Mouse (Mus musculus) retina, embryonic 14.5 days (tissue): ENCODE measurements around the gene Mybl2.

Experiments used
- DNase-seq: peaks from one replicate; pipeline ENCODE4 v3.0.0-alpha.2; 2015; ENCODE audit warnings: low spot score

Mybl2 gene

DNA sequence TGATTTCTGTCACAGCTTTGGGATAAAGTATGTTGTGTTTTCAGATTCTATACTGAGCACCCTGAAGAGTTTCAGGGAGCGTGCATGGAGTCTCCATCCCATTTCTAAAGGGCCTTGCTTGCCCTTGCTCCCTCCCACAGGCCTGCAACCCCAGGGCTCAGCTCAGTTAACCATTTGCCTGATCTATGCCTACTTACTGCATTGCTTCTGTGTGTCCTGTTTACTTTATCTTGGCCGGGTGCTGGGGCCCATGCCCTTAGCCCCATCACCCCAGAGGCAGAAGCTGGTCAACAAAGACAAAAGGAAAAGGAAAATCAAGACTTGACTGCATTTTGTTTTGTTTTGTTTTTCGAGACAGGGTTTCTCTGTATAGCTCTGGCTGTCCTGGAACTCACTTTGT, 17.1 kb downstream of the Mybl2 start:
- DNase-seq: no peak

- DNase-seq: no peak
Measured at GRCm38 (mm10) chr2:163073023-163073757, 18.7 kb downstream of the Mybl2 start.

DNA sequence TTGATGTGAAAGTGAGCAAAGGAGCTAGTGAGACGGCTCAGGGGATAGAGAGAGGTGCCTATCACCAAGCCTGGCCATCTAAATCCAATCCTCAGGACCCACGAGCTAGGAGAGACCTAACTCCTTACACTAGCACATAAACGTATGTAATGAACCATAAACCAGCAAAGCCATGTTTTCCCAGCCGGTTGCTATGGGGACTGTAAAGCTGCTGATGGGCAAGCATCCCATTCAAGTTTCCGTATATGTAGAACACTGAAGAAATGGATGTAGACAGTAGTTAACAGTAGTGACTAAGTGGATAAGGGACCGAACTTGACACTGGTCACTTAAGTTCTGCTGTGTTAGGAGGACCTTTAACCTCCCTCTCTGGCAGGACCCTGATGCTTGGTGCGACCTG, 19.5 kb downstream of the Mybl2 start:
- no peak for DNase-seq

DNA sequence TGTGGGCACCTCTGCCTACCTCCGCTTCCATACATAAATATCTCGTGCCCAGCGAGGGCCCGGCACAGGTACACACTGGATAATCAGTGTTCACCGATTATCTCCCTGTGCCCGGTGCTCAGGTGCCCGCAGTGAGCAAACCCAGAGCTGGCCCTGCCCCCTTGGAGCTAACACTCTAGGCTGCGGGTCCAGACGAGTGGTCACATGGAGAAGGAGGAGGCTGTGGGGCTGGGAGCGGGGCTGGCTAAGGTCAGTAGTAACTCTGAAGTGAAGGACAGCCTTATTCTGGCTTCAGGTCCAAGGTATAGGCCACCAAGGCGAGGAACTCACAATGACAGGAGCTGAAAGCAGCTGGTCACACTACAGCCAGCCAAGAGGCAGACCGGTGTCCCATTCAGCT, 20.3 kb downstream of the Mybl2 start:
- no peak for DNase-seq

DNA sequence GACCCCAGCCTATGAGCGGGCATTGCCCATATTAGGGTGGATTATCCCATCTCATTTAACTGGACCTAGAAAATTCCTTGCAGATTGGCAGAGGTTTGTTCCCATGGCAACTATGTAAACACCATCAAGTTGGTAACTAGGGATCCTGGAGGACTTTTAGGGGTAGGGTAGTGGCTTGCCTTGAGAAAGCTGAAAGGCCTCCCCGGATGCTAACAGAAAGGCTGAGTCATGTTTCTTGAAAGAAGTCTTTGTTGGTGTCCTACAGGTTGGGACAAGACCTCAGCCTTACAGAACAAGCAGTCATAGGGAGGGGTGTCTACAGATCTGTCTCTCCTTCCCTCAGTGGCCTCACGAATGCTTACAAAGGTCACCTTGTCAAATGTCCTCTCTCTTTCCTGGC, 20.7 kb downstream of the Mybl2 start:
- no peak for DNase-seq

DNA sequence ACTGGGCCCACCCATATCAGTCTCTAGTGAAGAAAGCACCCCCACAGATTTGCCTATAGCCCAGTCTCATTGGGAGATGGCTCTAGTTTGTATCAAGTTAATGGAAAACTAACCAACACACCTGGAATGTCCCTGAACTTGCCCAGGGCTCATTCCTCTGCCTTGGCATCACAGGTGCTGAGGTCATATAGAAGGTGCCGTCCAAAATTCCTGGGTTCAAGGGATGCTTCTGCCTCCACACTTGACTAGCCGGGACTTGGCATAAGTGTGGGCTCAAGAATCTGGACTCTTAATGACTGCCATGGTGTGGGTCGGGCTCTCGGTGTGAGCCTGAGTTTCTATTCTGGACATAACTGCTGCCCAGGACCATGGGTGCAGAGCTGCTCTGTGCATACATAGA, 24.6 kb downstream of the Mybl2 start:
- DNase-seq: no peak

DNA sequence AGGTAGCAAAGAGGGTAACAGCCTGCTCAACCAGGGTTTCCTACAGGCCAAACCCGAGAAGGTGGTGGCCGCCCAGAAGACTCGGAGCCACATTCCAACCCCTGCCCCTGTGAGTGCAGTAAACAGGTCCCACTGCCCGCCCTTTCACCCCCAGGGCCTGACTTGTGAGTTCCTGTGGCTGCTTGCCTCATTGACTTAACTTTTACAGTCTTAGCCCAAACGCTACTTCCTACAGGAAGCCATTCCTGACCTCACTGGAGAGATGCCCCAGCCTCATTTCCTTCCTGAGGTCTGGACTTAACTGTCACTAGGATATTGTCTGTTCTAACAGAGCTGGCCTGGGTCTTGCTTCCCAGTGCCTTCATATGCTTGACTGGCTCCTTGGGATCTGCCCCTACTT, 28.1 kb downstream of the Mybl2 start:
- DNase-seq: no peak

DNA sequence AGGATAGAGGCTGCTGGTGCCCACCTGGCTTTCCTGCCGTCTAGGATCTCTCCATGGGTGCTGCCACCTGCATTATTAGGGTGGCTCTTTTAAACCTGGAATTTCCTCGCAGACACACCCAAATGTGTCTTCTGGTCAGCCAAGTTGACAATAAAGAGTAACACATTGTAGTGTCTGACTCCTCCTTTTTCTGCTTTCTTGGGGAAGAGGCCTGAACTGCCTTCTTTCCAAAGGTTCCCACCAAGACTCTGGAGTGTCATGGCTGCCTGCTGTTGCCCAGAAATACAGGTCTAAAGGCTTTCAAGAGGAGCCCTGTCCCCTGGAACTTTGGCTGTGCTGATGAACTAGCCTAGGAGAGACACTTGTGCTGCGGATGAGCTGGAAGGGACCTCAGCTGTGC, 30.0 kb downstream of the Mybl2 start:
- DNase-seq: no peak

DNA sequence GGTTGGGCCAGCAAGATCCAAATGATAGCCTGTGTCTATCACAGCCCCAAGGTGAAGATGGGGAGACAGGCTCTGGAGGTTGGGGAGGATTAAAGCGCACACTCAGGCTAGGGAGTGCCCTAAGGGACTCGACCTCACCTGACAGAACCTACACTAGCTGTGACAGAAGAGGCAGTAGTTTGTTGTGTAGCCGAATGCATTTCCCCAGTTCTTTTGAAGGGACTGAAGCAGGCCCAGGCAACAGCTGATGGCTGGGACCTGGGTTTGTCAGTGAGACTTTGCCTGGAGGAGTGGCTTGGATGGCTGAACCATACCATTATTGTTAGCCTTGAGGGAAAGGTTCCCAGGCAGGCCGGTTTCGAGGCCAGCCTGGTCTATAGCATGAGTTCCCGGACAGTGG, 30.6 kb downstream of the Mybl2 start:
- DNase-seq: no peak

DNA sequence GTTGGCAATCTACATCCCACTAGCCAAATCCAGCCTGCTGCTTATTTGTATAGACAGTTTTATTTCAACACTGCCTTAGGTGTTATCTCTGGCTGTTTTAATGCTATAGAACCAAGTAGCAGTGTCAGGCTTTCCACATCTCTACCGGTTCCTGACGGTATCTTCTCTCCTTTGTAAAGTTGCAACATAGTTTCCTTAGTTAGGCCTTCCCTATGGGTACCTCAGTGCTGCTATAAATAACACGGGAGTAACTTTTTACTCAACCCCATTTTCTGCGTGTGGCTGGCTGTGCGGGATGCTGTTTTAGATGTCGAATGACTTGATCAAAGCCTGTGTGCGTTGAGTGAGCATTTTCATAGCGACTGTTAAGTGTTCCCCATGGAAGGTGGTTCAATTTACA, 32.1 kb downstream of the Mybl2 start:
- DNase-seq: no peak

DNA sequence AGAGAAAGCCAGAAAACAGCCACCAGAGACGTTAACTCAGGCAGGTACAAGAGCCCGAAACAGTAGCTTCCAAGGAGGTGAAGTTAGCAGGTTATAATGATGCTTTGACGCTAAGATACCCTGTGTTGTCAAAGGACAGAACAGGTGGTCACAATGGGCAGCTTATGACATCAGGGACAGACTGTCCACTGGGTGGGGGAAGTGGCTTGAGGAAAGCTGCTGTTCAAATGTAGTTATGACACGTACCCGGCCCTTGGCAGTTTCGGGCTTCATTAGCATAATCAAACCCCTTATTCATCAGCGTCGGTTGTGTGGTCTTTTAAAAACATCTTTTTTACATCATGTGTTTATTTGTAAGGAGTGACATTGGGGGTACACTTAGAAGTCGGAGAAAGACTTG, 33.2 kb downstream of the Mybl2 start, which contains the start of gene Gtsf1l:
Gene Gtsf1l, minus strand, starts transcription at position 128 of the 400 bp plus-strand sequence.
- DNase-seq: no peak

DNA sequence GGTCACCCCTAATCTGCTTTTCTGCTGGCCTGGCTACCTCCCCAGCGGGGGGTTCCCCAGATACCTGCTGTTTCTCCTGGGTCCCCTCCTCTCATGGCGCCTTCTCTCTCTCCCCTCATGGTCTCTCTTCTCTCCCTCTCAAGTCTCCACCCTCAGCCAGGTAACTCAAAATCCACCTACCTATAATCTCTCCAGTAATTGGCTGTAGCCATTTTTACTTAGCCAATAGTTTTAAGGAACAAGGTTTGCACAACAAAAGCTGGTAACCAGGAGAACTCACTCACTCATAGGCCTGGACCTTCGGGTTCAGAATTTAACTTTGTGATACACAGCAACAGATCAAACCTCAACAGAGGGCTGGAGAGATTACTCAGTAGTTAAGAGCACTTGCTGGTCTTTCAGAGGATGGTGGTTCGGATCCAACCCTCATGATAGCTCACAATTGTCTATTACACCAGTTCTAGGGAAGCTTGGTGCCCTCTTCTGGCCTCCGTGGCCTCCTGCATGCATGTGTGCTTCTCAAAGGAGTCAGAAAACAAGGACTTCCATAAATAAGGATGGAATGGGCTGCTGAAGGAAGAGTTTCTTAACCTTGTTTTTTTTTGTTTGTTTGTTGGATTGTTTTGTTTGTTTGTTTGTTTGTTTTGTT, 35.1 kb downstream of the Mybl2 start:
- DNase-seq: no peak

- no peak for DNase-seq
Measured at GRCm38 (mm10) chr2:163094909-163095308, 40.4 kb downstream of the Mybl2 start.

- no peak for DNase-seq
Measured at GRCm38 (mm10) chr2:163095784-163096183, 41.3 kb downstream of the Mybl2 start.

DNA sequence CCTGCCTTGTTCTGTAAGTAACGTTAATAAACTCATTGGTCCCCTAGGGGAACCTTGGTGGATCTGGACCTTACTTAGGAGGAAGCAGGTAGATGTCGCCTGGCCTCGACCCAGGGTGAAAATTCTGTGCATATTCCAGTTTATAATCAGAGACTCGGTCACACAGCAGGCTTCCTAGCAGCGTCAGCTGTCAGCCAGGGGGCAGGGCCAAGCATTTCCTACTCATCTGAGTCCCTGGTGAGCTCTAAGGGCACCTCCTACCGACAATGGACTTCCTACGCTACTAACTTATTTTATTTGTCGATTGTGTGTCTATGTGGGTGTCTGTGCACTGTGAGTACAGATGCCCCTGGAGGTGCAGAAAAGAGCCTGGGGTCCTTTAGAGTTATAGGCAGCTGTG, 45.4 kb downstream of the Mybl2 start:
- DNase-seq: peak; percentile 55

DNA sequence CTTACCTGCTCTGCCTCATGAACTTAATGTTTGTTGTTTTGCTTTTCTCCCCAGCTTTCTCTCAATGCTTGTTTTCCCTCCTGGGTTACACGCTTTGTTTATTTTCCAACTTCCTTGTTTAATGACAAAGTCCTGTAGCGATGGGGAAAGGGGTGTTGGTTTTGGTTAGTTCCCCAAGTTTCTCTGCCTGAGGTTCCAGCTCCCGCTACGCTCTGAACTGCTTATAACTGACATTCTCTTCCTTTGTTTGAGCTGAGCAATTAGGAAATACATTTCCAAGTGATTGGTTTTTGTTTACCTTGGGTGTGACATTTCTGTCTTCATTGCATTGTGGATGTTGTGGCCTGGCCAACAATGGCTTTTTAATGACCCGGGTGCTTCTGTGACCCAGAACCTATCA, 46.1 kb downstream of the Mybl2 start:
- DNase-seq: peak; percentile 35

- DNase-seq: peak; percentile 96
Measured at GRCm38 (mm10) chr2:163101646-163102203, 47.2 kb downstream of the Mybl2 start.

- peak; percentile 51 for DNase-seq
Measured at GRCm38 (mm10) chr2:163102216-163102615, 47.7 kb downstream of the Mybl2 start.

DNA sequence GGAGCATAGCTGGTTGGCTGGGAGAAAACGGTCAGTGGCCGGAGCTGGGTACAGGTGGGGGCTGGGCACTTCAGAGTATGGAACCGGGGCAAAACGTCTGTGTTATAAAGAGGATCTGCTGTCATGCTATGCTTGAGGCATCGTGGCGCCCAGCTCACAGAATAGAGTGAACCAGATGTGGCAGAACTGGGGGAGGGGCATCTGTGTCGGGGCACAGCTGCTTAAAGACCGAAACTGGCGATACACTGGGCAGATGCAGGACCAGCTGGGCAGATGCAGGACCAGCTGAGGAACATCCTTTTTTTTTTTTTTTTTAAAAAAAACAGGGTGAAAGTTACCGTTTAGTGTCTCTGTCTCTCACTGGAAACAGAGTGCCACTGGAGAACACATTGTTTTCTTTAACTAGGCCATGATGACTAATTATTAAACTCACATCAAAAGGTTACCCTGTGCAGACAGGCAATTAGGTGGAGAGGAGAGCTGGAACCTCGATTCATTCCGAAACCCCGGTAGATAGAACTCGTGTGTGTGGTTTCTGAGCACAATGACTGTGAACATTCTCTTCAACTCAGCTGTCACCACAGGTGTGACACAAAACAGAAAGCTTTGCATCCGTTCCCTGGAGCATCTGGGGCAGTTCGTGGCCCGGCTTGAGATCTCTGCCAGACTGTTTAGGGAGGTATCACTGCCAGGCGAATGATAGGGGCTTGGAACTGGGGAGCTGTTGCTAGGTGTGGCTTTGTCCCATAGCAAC, 48.6 kb downstream of the Mybl2 start:
- DNase-seq: peak; percentile 58

GRCm38 (mm10) chr2:163104086-163104770, 49.7 kb downstream of the Mybl2 start:
- DNase-seq: no peak

DNA sequence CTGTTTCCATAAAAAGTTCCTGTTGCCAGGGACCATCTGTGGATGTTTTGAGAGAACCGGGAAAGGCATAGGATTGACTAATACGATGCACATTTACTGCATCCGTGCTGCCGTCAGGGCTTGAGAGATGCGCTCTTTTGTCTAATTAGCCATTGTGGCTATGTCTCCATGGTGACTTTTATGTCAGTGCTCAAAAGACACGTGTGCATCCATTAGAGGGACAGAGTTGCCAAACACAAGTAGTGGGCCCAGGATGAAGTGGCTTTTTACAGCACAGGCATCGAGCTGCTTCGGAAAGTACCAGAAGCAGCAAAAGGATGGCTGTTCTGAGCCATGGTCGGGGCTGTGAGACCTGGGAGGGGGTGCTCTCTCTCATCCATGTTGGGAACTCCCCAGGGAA, 53.9 kb downstream of the Mybl2 start:
- DNase-seq: no peak

GRCm38 (mm10) chr2:163110706-163111105, 56.2 kb downstream of the Mybl2 start:
- DNase-seq: no peak
